Mouse (Mus musculus): ENCODE measurements around the gene Csrnp2. TPM values are rescaled to one million over a fixed set of nuclear protein-coding genes. Genes with fewer than 3 reads are reported as not detected.
A peak's percentile ranks its signal among the peaks of the same experiment; 100 is the strongest.

Gene Csrnp2
- polyA plus RNA-seq, 1 experiment: 40.9 TPM

DNA sequence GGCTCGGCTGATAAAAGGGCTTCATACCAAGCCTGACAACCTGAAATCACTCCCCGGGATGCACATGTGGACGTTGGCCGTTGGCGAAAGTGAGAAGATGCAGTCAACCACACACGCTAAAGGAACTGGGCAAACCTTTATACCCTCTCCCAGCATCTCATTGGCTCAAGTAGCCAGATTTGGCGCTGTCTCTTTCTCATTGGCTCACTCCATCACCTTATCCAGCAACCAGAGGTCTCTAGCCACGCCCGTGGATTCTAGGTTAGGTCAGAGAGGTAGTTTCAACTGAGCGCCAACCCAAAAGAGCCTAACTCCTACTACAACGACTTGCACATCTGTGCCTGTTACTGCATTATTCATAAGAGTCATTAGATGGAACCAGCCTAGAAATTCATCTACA, 42.8 kb downstream of the Csrnp2 start:
- DNase-seq (ENCODE audit: low read depth): no peak
- TF ChIP-seq POLR2A (IDR thresholded peaks at IDR 0.05; ENCODE audit: borderline replicate concordance, extremely low read depth, insufficient read depth, insufficient read length, poor library complexity, severe bottlenecking): no peak

DNA sequence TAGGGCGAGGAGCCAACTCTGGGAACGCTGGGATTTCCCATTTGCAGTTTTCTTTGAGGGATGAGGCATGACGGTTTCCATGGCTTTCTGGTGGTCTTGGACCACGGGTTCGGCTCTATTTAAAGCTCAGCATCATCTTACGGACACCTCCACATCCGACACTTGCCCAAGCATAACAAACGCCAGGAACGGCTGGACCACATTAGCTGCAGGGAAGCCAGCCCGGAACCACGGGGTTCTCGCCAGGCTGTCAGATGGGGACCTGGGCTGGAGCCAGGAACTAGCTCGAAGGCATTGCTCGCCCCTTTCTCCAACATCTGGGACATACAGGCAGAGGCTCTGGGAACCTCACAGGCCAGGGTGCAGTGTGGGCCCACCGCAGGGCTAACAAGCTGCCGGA, 44.0 kb downstream of the Csrnp2 start:
- no peak for TF ChIP-seq POLR2A (IDR thresholded peaks at IDR 0.05; ENCODE audit: borderline replicate concordance, extremely low read depth, insufficient read depth, insufficient read length, poor library complexity, severe bottlenecking)
- no peak for TF ChIP-seq CTCF (IDR thresholded peaks at IDR 0.05; ENCODE audit: borderline replicate concordance, extremely low read depth, insufficient read depth, insufficient read length)
- DNase-seq (ENCODE audit: low read depth): peak; percentile 65

DNA sequence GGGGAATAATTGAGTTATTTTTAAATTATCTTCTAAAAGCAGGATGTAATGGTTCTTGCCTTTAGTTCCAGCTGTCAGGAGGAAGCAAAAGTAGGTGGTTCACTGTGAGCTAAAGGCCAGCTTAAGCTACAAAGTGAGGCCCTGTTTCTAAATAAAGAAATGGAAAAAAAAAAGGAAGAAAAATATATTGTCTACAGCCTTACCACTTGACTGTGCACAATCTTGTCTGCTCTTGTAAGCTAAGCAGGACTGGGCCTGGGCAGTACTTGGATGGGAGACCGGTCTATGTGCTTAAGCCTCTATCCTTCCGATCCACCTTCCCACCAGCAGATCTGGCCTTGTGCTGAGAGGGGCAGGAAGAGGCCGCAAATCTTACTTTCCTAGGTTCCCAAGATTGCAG, 45.8 kb downstream of the Csrnp2 start:
- no peak for DNase-seq (ENCODE audit: low read depth)
- TF ChIP-seq POLR2A (IDR thresholded peaks at IDR 0.05; ENCODE audit: borderline replicate concordance, extremely low read depth, insufficient read depth, insufficient read length, poor library complexity, severe bottlenecking) (no peak), CTCF (IDR thresholded peaks at IDR 0.05; ENCODE audit: borderline replicate concordance, extremely low read depth, insufficient read depth, insufficient read length) (no peak)

DNA sequence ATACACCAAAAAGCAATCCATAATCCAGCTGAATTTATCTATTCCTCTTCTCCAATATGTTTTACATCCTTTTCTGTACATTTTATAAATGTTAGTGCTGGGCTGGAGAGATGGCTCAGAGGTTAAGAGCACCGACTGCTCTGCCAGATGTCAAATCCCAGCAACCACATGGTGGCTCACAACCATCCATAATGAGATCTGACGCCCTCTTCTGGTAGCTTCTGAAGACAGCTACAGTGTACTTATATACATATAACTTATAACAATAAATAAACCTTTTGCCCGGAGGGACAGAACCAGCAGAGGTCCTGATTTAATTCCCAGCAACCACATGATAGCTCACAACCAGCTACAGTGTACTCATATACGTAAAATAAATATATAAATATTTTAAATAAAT, 46.7 kb downstream of the Csrnp2 start:
- TF ChIP-seq POLR2A (IDR thresholded peaks at IDR 0.05; ENCODE audit: borderline replicate concordance, extremely low read depth, insufficient read depth, insufficient read length, poor library complexity, severe bottlenecking) (no peak), CTCF (IDR thresholded peaks at IDR 0.05; ENCODE audit: borderline replicate concordance, extremely low read depth, insufficient read depth, insufficient read length) (no peak)
- DNase-seq (ENCODE audit: low read depth): no peak

DNA sequence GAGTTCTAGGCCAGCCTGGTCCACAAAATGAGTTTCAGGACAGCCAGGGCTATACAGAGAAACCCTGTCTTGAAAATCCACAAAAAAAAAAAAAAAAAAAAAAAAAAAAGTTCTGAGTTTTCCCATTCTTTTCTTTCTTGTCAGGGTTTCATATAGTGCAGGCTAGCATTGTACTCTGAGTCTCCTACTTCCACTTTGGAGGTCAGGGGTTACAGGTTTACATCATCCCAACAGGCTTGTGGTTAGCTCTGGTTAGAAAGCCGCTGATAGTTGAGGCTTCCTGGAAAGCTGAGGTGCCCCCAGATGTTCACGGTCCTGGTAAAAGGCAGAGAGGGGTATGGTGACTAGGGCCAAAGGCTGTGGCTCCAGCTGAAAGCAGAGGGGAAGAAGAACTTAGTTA, 48.4 kb downstream of the Csrnp2 start:
- no peak for DNase-seq (ENCODE audit: low read depth)
- no peak for TF ChIP-seq CTCF (IDR thresholded peaks at IDR 0.05; ENCODE audit: borderline replicate concordance, extremely low read depth, insufficient read depth, insufficient read length)
- no peak for TF ChIP-seq POLR2A (IDR thresholded peaks at IDR 0.05; ENCODE audit: borderline replicate concordance, extremely low read depth, insufficient read depth, insufficient read length, poor library complexity, severe bottlenecking)

DNA sequence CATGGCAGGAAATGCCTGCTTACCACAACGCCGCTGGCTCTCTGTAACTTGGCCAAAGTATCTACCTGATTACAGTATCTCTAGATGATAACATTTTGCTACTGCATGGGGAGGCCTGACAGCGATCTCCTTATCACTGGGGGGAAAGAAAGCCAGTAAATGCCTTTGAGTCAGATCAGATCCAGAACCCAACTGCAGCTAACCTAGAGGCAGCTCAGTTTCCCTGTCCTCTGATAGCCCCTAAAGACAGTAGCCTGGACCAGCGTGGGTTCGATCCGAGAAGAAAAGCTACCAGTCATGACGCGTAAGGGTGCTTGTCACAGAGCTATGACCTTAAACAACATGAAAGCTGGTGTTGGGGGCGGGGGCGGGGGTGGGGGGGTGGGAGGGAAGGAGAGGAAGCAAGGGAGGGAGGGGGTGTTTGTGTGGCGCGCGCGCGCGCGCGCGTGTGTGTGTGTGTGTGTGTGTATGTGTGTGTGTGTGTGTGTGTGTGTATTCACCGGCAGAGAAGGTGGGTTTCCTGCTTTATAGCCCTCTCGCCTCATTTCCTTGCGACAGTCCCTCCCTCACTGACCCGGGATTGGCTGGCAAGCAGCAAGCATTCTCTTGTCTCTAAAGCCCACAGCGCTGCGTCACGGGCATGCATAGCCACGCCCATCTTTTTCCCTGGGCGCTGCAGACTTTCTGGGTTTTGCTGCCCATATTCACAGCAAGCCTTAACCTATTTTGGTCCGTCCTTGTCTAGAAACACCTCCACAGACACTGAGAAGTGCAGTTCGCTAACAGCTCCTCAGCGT, 52.0 kb downstream of the Csrnp2 start:
- DNase-seq (ENCODE audit: low read depth): peak; percentile 99

DNA sequence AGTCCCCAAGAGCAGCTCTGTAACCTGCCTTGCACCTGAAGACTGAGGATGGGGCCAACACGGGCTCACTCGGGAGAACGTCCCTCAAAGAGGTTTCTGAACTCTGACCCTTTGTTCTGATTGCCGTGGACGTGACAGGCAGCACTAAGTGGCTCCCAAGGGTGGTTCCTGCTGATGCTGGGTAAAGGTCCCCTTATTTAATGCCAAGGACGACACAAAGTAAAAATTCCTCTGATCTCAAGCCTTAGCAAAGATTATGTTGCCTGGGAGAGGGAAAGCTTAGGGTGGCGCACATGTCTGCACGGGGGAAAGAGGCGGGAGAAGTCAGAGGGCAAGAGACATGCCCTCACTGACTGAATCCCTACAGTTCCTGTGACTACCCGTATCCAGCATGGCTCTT, 58.8 kb downstream of the Csrnp2 start:
- TF ChIP-seq POLR2A (IDR thresholded peaks at IDR 0.05; ENCODE audit: borderline replicate concordance, extremely low read depth, insufficient read depth, insufficient read length, poor library complexity, severe bottlenecking) (no peak), CTCF (IDR thresholded peaks at IDR 0.05; ENCODE audit: borderline replicate concordance, extremely low read depth, insufficient read depth, insufficient read length) (no peak)
- no peak for DNase-seq (ENCODE audit: low read depth)

More for the DNA sequence above, 52.0 kb downstream of the Csrnp2 start:
- TF ChIP-seq CTCF (IDR thresholded peaks at IDR 0.05; ENCODE audit: borderline replicate concordance, extremely low read depth, insufficient read depth, insufficient read length) (no peak), POLR2A (IDR thresholded peaks at IDR 0.05; ENCODE audit: borderline replicate concordance, extremely low read depth, insufficient read depth, insufficient read length, poor library complexity, severe bottlenecking) (no peak)

DNA sequence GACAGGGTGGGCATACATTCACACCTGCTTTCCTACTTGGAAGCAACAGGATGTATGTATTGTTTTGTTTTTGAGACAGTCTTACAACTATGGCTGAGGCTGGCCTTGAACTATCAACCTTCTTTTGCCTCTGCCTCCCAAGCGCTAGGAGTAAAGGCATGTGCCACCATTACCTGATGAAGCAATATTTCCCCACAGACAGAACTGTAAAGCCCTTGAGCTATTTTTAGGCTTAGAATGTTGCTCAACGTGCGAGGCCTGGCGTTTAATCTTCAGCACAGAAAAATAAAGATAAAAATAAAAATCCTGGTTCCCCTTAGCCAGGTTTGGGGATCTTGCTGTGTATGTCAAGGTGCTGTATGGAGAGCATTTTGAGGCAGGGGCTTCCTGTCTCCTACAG, 59.2 kb downstream of the Csrnp2 start:
- TF ChIP-seq CTCF (IDR thresholded peaks at IDR 0.05; ENCODE audit: borderline replicate concordance, extremely low read depth, insufficient read depth, insufficient read length) (no peak), POLR2A (IDR thresholded peaks at IDR 0.05; ENCODE audit: borderline replicate concordance, extremely low read depth, insufficient read depth, insufficient read length, poor library complexity, severe bottlenecking) (no peak)
- DNase-seq (ENCODE audit: low read depth): no peak

DNA sequence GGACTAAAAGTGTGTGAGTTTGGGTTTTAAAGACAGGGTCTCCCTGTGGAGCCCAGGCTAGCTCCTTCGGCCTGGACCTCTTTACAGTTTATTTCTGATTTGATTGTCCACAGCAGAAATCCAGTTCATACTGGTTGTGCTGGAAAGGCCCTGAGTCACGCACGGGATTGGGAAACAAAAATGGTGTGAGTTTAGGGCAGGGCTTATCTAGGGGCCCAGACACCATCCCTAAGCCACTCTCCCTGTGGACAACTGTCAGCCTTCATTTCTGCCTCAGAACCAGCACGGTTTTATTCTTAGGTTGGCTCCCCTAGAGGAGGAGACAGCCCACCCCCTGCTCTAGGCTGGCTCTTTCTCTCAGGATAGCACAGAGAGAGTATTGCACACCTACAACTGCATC, 62.1 kb downstream of the Csrnp2 start:
- TF ChIP-seq CTCF (IDR thresholded peaks at IDR 0.05; ENCODE audit: borderline replicate concordance, extremely low read depth, insufficient read depth, insufficient read length): no peak
- TF ChIP-seq POLR2A (IDR thresholded peaks at IDR 0.05; ENCODE audit: borderline replicate concordance, extremely low read depth, insufficient read depth, insufficient read length, poor library complexity, severe bottlenecking): no peak
- DNase-seq (ENCODE audit: low read depth): no peak

DNA sequence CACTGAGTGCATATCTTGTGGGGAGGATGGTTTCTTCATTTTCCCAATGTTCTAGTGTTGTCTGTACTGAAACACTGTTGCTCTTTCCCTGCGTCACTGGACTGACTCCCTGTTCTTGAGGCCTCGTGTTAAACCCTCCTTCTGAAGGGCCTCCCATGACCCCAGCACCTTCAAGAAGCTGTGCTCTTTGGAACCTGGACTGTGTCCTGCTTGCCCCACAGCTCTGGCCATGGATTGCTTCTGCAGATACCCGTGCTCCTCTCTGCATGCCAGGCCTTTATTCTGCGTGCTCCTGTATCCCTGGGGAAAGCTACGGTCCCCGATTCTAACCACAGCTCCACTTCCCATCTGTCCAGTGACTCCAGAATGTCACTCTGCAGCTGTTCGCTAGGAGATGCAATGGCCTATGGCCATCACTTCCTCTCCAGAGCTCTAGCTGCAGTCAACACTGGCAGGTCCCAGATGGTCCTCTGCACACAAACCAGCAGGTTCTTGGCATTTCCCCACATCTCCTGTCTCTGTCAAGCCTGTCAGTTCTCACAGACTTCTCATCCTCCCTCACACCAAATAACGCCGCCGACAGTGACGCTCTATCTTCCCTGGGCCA, 65.2 kb downstream of the Csrnp2 start:
- DNase-seq (ENCODE audit: low read depth): peak; percentile 65
- no peak for TF ChIP-seq CTCF (IDR thresholded peaks at IDR 0.05; ENCODE audit: borderline replicate concordance, extremely low read depth, insufficient read depth, insufficient read length)
- no peak for TF ChIP-seq POLR2A (IDR thresholded peaks at IDR 0.05; ENCODE audit: borderline replicate concordance, extremely low read depth, insufficient read depth, insufficient read length, poor library complexity, severe bottlenecking)

Other genes starting within 250 kb of the Csrnp2 start
- gene Tmprss12, start 214.7 kb downstream of the Csrnp2 start, polyA plus RNA-seq (2012; rRNA removed): not detected in 2 replicates
- 11.3 and 12.7 TPM in 2 replicates for gene Mettl7a1, start 191.3 kb downstream of the Csrnp2 start, polyA plus RNA-seq (2012; rRNA removed)
- gene Mettl7a3, start 160.6 kb downstream of the Csrnp2 start, polyA plus RNA-seq (2012; rRNA removed): 0.09 and 0.11 TPM in 2 replicates
- gene Methig1, start 142.3 kb downstream of the Csrnp2 start, polyA plus RNA-seq (2012; rRNA removed): not detected in 2 replicates
- gene Mettl7a2, start 142.3 kb downstream of the Csrnp2 start, polyA plus RNA-seq (2012; rRNA removed): not detected in 2 replicates
- gene Higd1c, start 130.9 kb downstream of the Csrnp2 start, polyA plus RNA-seq (2012; rRNA removed): not detected in 2 replicates
- 0.03 TPM in 1 of 2 replicates, not detected in the other for gene Gm5475, start 73.3 kb downstream of the Csrnp2 start, polyA plus RNA-seq (2012; rRNA removed)
- gene Slc11a2, start 70.4 kb downstream of the Csrnp2 start, polyA plus RNA-seq (2012; rRNA removed): 37.6 and 45.6 TPM in 2 replicates
- 83.8 and 88.4 TPM in 2 replicates for gene Letmd1, start 26.5 kb downstream of the Csrnp2 start, polyA plus RNA-seq (2012; rRNA removed)
- 27.3 and 32.3 TPM in 2 replicates for gene Tfcp2, start 56.5 kb upstream of the Csrnp2 start, polyA plus RNA-seq (2012; rRNA removed)
- 100 and 120 TPM in 2 replicates for gene Pou6f1, start 104.5 kb upstream of the Csrnp2 start, polyA plus RNA-seq (2012; rRNA removed)
- 139 and 230 TPM in 2 replicates for gene Dazap2, start 119.9 kb upstream of the Csrnp2 start, polyA plus RNA-seq (2012; rRNA removed)
- 3.4 and 4.6 TPM in 2 replicates for gene Smagp, start 141.5 kb upstream of the Csrnp2 start, polyA plus RNA-seq (2012; rRNA removed)
- 1.1 and 1.8 TPM in 2 replicates for gene Bin2, start 174.1 kb upstream of the Csrnp2 start, polyA plus RNA-seq (2012; rRNA removed)
- 0.68 and 0.71 TPM in 2 replicates for gene Cela1, start 192.4 kb upstream of the Csrnp2 start, polyA plus RNA-seq (2012; rRNA removed)
- 0.09 and 0.22 TPM in 2 replicates for gene Galnt6, start 233.9 kb upstream of the Csrnp2 start, polyA plus RNA-seq (2012; rRNA removed)